ENCODE assay signal across 16 mouse cellular contexts in genomic region chr9:66383417-66383816, GRCm38 (mm10).
"Had no signal": no experiment of that assay in that cellular context is flagged by ENCODE, and none has a peak within 500 bp of the region (broad histone marks: within the 10 kb centered on the region; RNA-seq: fewer than 3 reads in every experiment).

No protein-coding gene starts in this region.

- H3K27me3 ChIP-seq: neural tube, embryonic 13.5 days; neural tube, embryonic 15.5 days; stomach, embryonic 15.5 days had no signal

- H3K9me3 ChIP-seq: neural tube, embryonic 13.5 days; neural tube, embryonic 15.5 days; stomach, embryonic 15.5 days had no signal

- H3K27ac ChIP-seq: neural tube, embryonic 13.5 days; neural tube, embryonic 15.5 days; stomach, embryonic 15.5 days; stomach, postnatal 0 days had no signal

- H3K9ac ChIP-seq: neural tube, embryonic 13.5 days; neural tube, embryonic 15.5 days; stomach, embryonic 15.5 days had no signal

- H3K4me2 ChIP-seq: neural tube, embryonic 13.5 days; neural tube, embryonic 15.5 days; stomach, embryonic 15.5 days had no signal

- H3K4me3 ChIP-seq: neural tube, embryonic 13.5 days; neural tube, embryonic 15.5 days; stomach, embryonic 15.5 days had no signal

- H3K4me1 ChIP-seq: neural tube, embryonic 13.5 days; neural tube, embryonic 15.5 days; stomach, embryonic 15.5 days had no signal

- DNase-seq: retina, postnatal 1 day; right cerebral cortex, adult 18-20 months; right cerebral cortex, postnatal 14 days; right cerebral cortex, postnatal 25 days; right cerebral cortex, postnatal 4 days; spleen, adult 18-20 months; thymus, adult 18-20 months; thymus, adult 2 months; thymus, postnatal 14 days; thymus, postnatal 25 days; thymus, postnatal 36 days; thymus, postnatal 4 days had no signal
